In genomic region chr5:22176480-22176879, GRCm38 (mm10) we compare ENCODE assay signal across 20 mouse cellular contexts.
DNase-seq lines count a peak whose midpoint lies in the region; ATAC-seq and TF ChIP-seq lines count a peak whose summit lies in the region.
"Had no signal": no experiment of that assay in that cellular context is flagged by ENCODE, and none has a peak within 500 bp of the region (broad histone marks: within the 10 kb centered on the region; RNA-seq: fewer than 3 reads in every experiment).

No protein-coding gene starts in this region.

- H3K4me3 ChIP-seq in heart, adult 2 months: no peak overlapping the region
- H3K4me3 ChIP-seq in heart, embryonic 15.5 days: no peak overlapping the region
- H3K4me3 ChIP-seq in C2C12 (ENCODE audit: insufficient read depth, poor library complexity, severe bottlenecking): no peak overlapping the region
- H3K4me3 ChIP-seq: embryonic facial prominence, embryonic 10.5 days; forebrain, embryonic 13.5 days; hindbrain, embryonic 15.5 days had no signal

- no peaks in the 10 kb centered on the region for H3K4me1 ChIP-seq in heart, adult 2 months (ENCODE audit: control insufficient read depth, insufficient read depth, low read length)
- no peaks in the 10 kb centered on the region; the same call in 1 of the 2 replicates for H3K4me1 ChIP-seq in heart, embryonic 15.5 days (replicated peaks)
- H3K4me1 ChIP-seq: forebrain, embryonic 13.5 days; hindbrain, embryonic 15.5 days had no signal

- peak; percentile 69 for ATAC-seq in heart, embryonic 15.5 days (replicated peaks; ENCODE audit: insufficient number of reproducible peaks, insufficient read depth, low FRiP score, low read depth)
- ATAC-seq in monocyte, adult 5-6 weeks (replicated peaks; ENCODE audit: insufficient number of reproducible peaks, low FRiP score, low TSS enrichment, poor library complexity, severe bottlenecking): no peak
- ATAC-seq: activated CD4-positive, CD25-positive, alpha-beta regulatory T cell, adult 4 months; forebrain, embryonic 13.5 days; forebrain, postnatal 0 days; intestine, embryonic 16.5 days; Patski had no signal

- H3K27ac ChIP-seq in heart, adult 2 months: no peak overlapping the region
- H3K27ac ChIP-seq in heart, embryonic 15.5 days: peak overlapping the region; percentile 34; the same call in 1 of the 2 replicates
- H3K27ac ChIP-seq: embryonic facial prominence, embryonic 10.5 days; forebrain, embryonic 13.5 days; hindbrain, embryonic 15.5 days had no signal

- H3K4me2 ChIP-seq in heart, embryonic 15.5 days: no peak overlapping the region
- H3K4me2 ChIP-seq: forebrain, embryonic 13.5 days; hindbrain, embryonic 15.5 days had no signal

- intact Hi-C loops in heart, adult 2 months (cut with DNase I): no loop called here
- intact Hi-C loops in heart, postnatal 14 days (cut with DNase I): no loop called here
- intact Hi-C loops in heart, postnatal 36 days (cut with DNase I): no loop called here

- 21% methylated on average over 5 of the region's 5 CpGs for WGBS in heart, adult 2 months
- 17% methylated on average over 5 of the region's 5 CpGs for WGBS in heart, embryonic 15.5 days

- TF ChIP-seq POLR2A in heart, adult 2 months (IDR thresholded peaks at IDR 0.05; ENCODE audit: insufficient read depth, low read depth, low read length): no peak

- no peaks in the 10 kb centered on the region for H3K79me3 ChIP-seq in C2C12 (ENCODE audit: low read depth)

- no peaks in the 10 kb centered on the region for H3K9me3 ChIP-seq in heart, embryonic 15.5 days (replicated peaks)
- H3K9me3 ChIP-seq: embryonic facial prominence, embryonic 10.5 days; forebrain, embryonic 13.5 days; hindbrain, embryonic 15.5 days had no signal

- H3K27me3 ChIP-seq in heart, adult 2 months (ENCODE audit: control insufficient read depth, insufficient read depth, low read length): no peaks in the 10 kb centered on the region
- no peaks in the 10 kb centered on the region for H3K27me3 ChIP-seq in heart, embryonic 15.5 days
- H3K27me3 ChIP-seq in C2C12 (ENCODE audit: control insufficient read depth, insufficient read depth, insufficient read length): no peaks in the 10 kb centered on the region
- H3K27me3 ChIP-seq: CH12.LX; forebrain, embryonic 13.5 days; hindbrain, embryonic 15.5 days; Patski had no signal

- no peak overlapping the region for H3ac ChIP-seq in C2C12 (ENCODE audit: control insufficient read depth, insufficient read length, low read depth)

- no peaks in the 10 kb centered on the region for H3K79me2 ChIP-seq in heart, adult 2 months (replicated peaks; ENCODE audit: control insufficient read depth, insufficient read depth, low read length)
- no peaks in the 10 kb centered on the region for H3K79me2 ChIP-seq in C2C12 (ENCODE audit: control insufficient read depth, insufficient read depth)

- DNase-seq in heart, adult 2 months: no peak
- DNase-seq in heart, postnatal 14 days: no peak
- DNase-seq in heart, postnatal 36 days: no peak
- peak; percentile 23 for DNase-seq in telencephalon, adult 2 months (ENCODE audit: low read depth, low spot score)
- DNase-seq: adrenal gland, postnatal 14 days; cerebellum, adult 18-20 months; cerebellum, postnatal 36 days; forebrain, postnatal 0 days; gastrocnemius, postnatal 36 days; kidney, adult 2 months had no signal

- no peaks in the 10 kb centered on the region for H3K36me3 ChIP-seq in heart, adult 2 months (ENCODE audit: control insufficient read depth, insufficient read depth, low read length)
- no peaks in the 10 kb centered on the region for H3K36me3 ChIP-seq in heart, embryonic 15.5 days
- no peaks in the 10 kb centered on the region for H3K36me3 ChIP-seq in C2C12 (ENCODE audit: control insufficient read depth, insufficient read depth)
- H3K36me3 ChIP-seq: embryonic facial prominence, embryonic 10.5 days; hindbrain, embryonic 15.5 days had no signal

- H3K9ac ChIP-seq in heart, adult 2 months (ENCODE audit: low read depth, low read length): no peak overlapping the region
- H3K9ac ChIP-seq in heart, embryonic 15.5 days: no peak overlapping the region
- H3K9ac ChIP-seq: forebrain, embryonic 13.5 days; forebrain, postnatal 0 days; hindbrain, embryonic 15.5 days had no signal

- TF ChIP-seq CTCF in heart, adult 2 months (IDR thresholded peaks at IDR 0.05): no peak
- TF ChIP-seq CTCF in C2C12 (IDR thresholded peaks at IDR 0.05; ENCODE audit: control insufficient read depth, insufficient read depth, insufficient read length): no peak

- TF ChIP-seq EP300 in heart, adult 2 months (IDR thresholded peaks at IDR 0.05; ENCODE audit: insufficient read depth, low read depth, low read length): peak; percentile 71; the same call in 1 of the 2 replicates

TF ChIP-seq in C2C12, 6 proteins besides CTCF, POLR2A, EP300 and RAD21:
- no peak for TF ChIP-seq MAX (IDR thresholded peaks at IDR 0.05)
- TF ChIP-seq FOSL1 (IDR thresholded peaks at IDR 0.05; ENCODE audit: insufficient read depth, low read length, poor library complexity, severe bottlenecking): no peak
- TF ChIP-seq MYOD1 (IDR thresholded peaks at IDR 0.05; ENCODE audit: control insufficient read depth, insufficient read length, low read depth): peak; percentile 37
- no peak for TF ChIP-seq USF1 (IDR thresholded peaks at IDR 0.05; ENCODE audit: low read depth)
- no peak for TF ChIP-seq CEBPB (IDR thresholded peaks at IDR 0.05; ENCODE audit: low read depth)
- no peak for TF ChIP-seq MYOG (IDR thresholded peaks at IDR 0.05; ENCODE audit: control insufficient read depth, extremely low read depth, insufficient read length)
